Mouse (Mus musculus): ENCODE measurements around the gene Ccnt1. TPM values are rescaled to one million over a fixed set of nuclear protein-coding genes. Genes with fewer than 3 reads are reported as not detected.
"Not testable (repeated sequence)": the region's sequence is repeated elsewhere in the genome, so short reads cannot be mapped to it uniquely, and the experiment has no call there.

The Ccnt1 gene
- total and polyA plus RNA-seq, 2 experiments = 7.4 to 13.5 TPM

DNA sequence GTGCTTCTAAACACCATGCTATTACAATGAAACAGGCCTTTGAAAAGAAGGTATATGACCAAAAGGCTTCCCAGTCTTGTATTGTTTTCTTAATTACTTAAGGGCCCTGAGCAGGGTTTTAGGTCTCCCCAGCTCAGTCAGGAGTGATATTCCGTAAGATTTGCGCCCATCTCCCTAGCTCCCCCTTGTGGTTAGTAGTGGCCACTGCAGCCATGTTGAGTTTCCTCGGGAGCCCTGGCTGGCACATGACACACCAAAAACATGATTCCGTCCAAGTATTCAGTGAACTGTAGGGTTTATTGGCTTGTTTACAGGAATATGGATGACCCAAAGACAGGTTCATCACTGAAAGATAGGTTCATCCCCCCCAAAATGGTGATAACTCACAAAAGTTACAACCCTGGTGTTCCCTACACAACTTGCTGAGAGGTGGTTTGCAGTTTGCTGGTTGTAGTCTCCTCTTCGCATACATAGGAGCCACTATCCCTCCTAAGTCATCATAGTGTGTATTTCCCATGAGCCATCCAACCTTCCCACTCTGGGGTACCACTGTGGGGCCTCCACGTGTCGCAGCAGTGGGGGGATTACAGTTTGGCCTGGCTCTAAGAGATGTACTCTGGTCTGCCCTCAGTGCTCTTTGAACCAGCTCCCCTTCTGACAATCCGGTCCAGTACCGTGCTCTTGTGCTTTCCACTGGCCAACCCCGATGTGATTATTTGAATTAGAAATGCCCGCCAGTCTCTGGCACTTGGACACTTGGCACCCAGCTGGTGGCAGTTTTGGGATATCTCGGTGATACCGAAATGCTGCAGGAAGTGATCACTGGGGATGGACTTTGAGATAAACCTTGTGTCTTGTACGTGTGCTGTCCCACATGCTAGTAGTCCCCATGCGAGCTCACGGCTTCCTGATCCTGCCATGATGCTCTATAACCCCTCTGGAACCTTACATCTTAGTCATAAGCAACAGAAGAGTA is 53.1 kb downstream of the Ccnt1 start:
- no peak for TF ChIP-seq POLR2A (IDR thresholded peaks at IDR 0.05; ENCODE audit: extremely low read depth, insufficient read depth, low read length)
- TF ChIP-seq CTCF (IDR thresholded peaks at IDR 0.05; ENCODE audit: low read depth, low read length) = peak; percentile 89
- H3K27ac ChIP-seq (replicated peaks; ENCODE audit: insufficient read depth, low read depth, low read length) = no peak overlapping the region
- H3K36me3 ChIP-seq (ENCODE audit: control insufficient read depth, insufficient read depth, low read length) = peaks cover 34% of the 10 kb centered on the region
- DNase-seq (ENCODE audit: extremely low read depth, low read depth, low spot score) = peak; percentile 40
- H3K9ac ChIP-seq (ENCODE audit: low read depth, low read length) = no peak overlapping the region
- no peaks in the 10 kb centered on the region for H3K27me3 ChIP-seq (ENCODE audit: control insufficient read depth, insufficient read depth, low read length)
- H3K4me3 ChIP-seq (ENCODE audit: insufficient read depth, low read depth, low read length) = no peak overlapping the region
- no peaks in the 10 kb centered on the region for H3K79me2 ChIP-seq (ENCODE audit: control insufficient read depth, insufficient read depth, low read length)
- WGBS = 40% methylated on average over 16 of the region's 16 CpGs
- no peaks in the 10 kb centered on the region for H3K4me1 ChIP-seq (ENCODE audit: control insufficient read depth, insufficient read depth, low read length)

DNA sequence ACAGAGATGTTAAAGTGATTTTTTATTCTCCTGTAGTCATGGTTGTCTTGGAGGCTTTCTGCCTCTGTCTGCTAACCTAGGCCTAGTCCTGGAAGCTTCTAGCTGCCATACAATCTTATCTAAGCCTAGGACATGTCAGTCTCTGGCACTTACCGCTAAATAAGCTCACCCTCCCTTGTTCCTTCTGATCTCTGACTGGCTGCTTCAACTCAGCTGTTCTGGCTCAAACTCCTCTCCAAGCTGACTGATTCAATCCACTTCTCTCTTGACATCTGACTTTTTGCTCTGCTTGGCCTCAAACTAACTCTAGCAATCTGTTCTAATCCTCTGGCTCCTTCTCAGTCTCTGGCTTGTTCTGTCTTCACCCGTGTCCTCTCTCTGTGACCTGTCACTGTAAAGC is 55.9 kb downstream of the Ccnt1 start:
- H3K36me3 ChIP-seq (ENCODE audit: control insufficient read depth, insufficient read depth, low read length); DNase-seq (ENCODE audit: extremely low read depth, low read depth, low spot score): not testable (repeated sequence)
- WGBS = 85% methylated on average over 2 of the region's 2 CpGs

DNA sequence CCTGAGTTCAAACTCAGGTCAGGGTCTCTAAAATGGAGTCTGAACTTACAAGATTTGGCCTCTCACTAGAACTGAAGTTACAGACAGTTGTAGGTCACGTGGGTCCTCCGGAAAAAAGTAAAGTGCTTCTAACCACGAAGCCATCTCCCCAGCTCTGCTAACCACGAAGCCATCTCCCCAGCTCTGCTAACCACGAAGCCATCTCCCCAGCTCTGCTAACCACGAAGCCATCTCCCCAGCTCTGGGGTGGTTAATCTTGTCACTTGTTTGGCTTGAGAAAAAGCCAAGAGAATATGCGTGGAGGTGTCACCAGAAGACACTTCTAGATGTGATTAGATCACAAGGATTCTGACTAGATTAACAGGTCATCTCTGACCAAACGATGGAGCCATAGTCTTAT is 56.6 kb downstream of the Ccnt1 start:
- Histone ChIP-seq H3K27me3 (ENCODE audit: control insufficient read depth, insufficient read depth, low read length) (no peaks in the 10 kb centered on the region), H3K4me1 (ENCODE audit: control insufficient read depth, insufficient read depth, low read length) (no peaks in the 10 kb centered on the region), H3K36me3 (ENCODE audit: control insufficient read depth, insufficient read depth, low read length) (0 out of 2 replicates have a peak, but pooled peaks cover 2% of the 10 kb centered on the region), H3K4me3 (ENCODE audit: insufficient read depth, low read depth, low read length) (no peak overlapping the region), H3K79me2 (ENCODE audit: control insufficient read depth, insufficient read depth, low read length) (no peaks in the 10 kb centered on the region), H3K9ac (ENCODE audit: low read depth, low read length) (no peak overlapping the region), H3K27ac (replicated peaks; ENCODE audit: insufficient read depth, low read depth, low read length) (no peak overlapping the region)
- TF ChIP-seq POLR2A (IDR thresholded peaks at IDR 0.05; ENCODE audit: extremely low read depth, insufficient read depth, low read length) (no peak), CTCF (IDR thresholded peaks at IDR 0.05; ENCODE audit: low read depth, low read length) (no peak)
- WGBS = 81% methylated on average over 8 of the region's 8 CpGs
- DNase-seq (ENCODE audit: extremely low read depth, low read depth, low spot score) = no peak

More for the DNA sequence above, 55.9 kb downstream of the Ccnt1 start:
- H3K4me3 ChIP-seq (ENCODE audit: insufficient read depth, low read depth, low read length); H3K4me1 ChIP-seq (ENCODE audit: control insufficient read depth, insufficient read depth, low read length); H3K9ac ChIP-seq (ENCODE audit: low read depth, low read length); H3K79me2 ChIP-seq (ENCODE audit: control insufficient read depth, insufficient read depth, low read length); H3K27me3 ChIP-seq (ENCODE audit: control insufficient read depth, insufficient read depth, low read length); H3K27ac ChIP-seq (replicated peaks; ENCODE audit: insufficient read depth, low read depth, low read length): not testable (repeated sequence)

DNA sequence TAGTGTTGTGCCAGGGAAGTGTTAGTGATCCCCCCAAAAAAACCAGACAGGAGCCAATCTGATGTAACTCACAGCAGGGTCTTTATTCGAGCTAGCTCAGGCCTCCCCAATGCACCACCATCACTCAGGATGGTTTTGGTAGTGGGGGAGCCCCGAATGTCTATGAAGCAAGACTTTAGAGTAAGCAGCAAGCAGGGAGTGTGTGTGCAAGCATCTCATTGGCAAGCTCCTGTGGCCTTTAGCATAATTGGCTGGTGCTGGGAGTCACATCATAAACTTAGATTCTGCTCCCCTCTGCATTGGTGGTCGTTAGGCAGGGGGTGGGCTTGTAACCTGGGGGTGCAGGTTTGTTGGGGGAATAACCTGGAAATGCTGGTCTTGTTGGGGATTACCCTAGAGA is 57.0 kb downstream of the Ccnt1 start:
- not testable (repeated sequence) for H3K9ac ChIP-seq (ENCODE audit: low read depth, low read length); H3K27me3 ChIP-seq (ENCODE audit: control insufficient read depth, insufficient read depth, low read length); H3K4me3 ChIP-seq (ENCODE audit: insufficient read depth, low read depth, low read length); H3K4me1 ChIP-seq (ENCODE audit: control insufficient read depth, insufficient read depth, low read length); H3K79me2 ChIP-seq (ENCODE audit: control insufficient read depth, insufficient read depth, low read length); H3K36me3 ChIP-seq (ENCODE audit: control insufficient read depth, insufficient read depth, low read length); DNase-seq (ENCODE audit: extremely low read depth, low read depth, low spot score); H3K27ac ChIP-seq (replicated peaks; ENCODE audit: insufficient read depth, low read depth, low read length)
- WGBS = 58% methylated on average over 3 of the region's 3 CpGs

DNA sequence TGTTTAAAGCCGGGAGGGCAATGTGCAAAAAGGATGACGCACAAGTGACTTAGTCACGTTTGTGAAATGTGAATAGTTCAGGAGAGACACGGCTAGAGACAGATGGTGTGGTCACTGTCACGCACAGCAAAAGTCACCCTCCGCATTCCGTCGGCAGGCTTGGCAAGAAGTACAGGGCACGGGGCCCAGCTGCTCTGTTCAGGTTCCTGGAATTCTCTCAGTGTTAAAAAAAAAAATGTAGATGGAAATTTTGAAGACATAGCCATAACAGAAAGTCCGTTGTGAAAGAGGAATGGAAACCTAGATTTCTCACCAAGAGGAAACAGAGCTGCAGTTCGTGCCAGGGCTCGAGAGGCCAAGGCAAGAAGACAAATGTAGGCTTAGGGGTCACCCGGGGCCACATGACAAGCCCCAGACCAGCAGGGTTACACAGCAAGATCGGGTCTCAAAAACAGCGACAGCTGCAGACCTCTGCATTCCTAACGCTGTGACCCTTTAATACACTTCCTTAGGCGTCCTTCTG is 57.9 kb downstream of the Ccnt1 start:
- Histone ChIP-seq H3K27me3 (ENCODE audit: control insufficient read depth, insufficient read depth, low read length) (no peaks in the 10 kb centered on the region), H3K4me1 (ENCODE audit: control insufficient read depth, insufficient read depth, low read length) (no peaks in the 10 kb centered on the region), H3K9ac (ENCODE audit: low read depth, low read length) (no peak overlapping the region), H3K27ac (replicated peaks; ENCODE audit: insufficient read depth, low read depth, low read length) (peak overlapping the region; percentile 1; the same call in 1 of the 2 replicates), H3K79me2 (ENCODE audit: control insufficient read depth, insufficient read depth, low read length) (no peaks in the 10 kb centered on the region), H3K36me3 (ENCODE audit: control insufficient read depth, insufficient read depth, low read length) (no peaks in the 10 kb centered on the region), H3K4me3 (ENCODE audit: insufficient read depth, low read depth, low read length) (no peak overlapping the region)
- peak; percentile 46 for DNase-seq (ENCODE audit: extremely low read depth, low read depth, low spot score)
- TF ChIP-seq POLR2A (IDR thresholded peaks at IDR 0.05; ENCODE audit: extremely low read depth, insufficient read depth, low read length) (no peak), CTCF (IDR thresholded peaks at IDR 0.05; ENCODE audit: low read depth, low read length) (no peak)
- 50% methylated on average over 17 of the region's 17 CpGs for WGBS

DNA sequence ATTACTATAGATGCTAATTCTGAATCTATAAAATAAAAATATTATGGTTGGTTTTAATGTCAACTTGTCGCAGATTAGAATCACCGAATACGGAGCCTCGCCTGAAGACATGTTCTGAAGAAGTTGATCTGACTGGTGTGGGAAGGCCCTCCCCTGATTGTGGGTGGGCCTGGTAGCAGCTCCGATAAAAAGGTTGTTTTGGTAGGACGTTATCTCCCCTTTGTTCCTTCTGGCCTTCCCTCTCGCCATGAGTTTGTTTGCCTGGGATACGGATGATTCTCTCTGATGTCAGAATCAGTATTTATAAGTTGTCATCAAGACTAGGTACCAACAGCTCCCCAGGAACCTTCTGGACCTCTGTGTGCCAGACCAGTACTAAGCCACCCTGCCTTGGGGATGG is 58.5 kb downstream of the Ccnt1 start:
- 60% methylated on average over 8 of the region's 8 CpGs for WGBS
- TF ChIP-seq POLR2A (IDR thresholded peaks at IDR 0.05; ENCODE audit: extremely low read depth, insufficient read depth, low read length) (no peak), CTCF (IDR thresholded peaks at IDR 0.05; ENCODE audit: low read depth, low read length) (no peak)

More for the DNA sequence above, 58.5 kb downstream of the Ccnt1 start:
- Histone ChIP-seq H3K79me2 (ENCODE audit: control insufficient read depth, insufficient read depth, low read length) (no peaks in the 10 kb centered on the region), H3K4me3 (ENCODE audit: insufficient read depth, low read depth, low read length) (no peak overlapping the region), H3K36me3 (ENCODE audit: control insufficient read depth, insufficient read depth, low read length) (no peaks in the 10 kb centered on the region), H3K4me1 (ENCODE audit: control insufficient read depth, insufficient read depth, low read length) (no peaks in the 10 kb centered on the region), H3K27ac (replicated peaks; ENCODE audit: insufficient read depth, low read depth, low read length) (peak overlapping the region; percentile 45; the same call in 1 of the 2 replicates), H3K27me3 (ENCODE audit: control insufficient read depth, insufficient read depth, low read length) (no peaks in the 10 kb centered on the region), H3K9ac (ENCODE audit: low read depth, low read length) (no peak overlapping the region)
- DNase-seq (ENCODE audit: extremely low read depth, low read depth, low spot score) = no peak
